8 mouse cellular contexts compared by ENCODE assay signal in genomic region chr4:82934308-82934707, GRCm38 (mm10). TPM values are rescaled to one million over a fixed set of nuclear protein-coding genes. Genes with fewer than 3 reads are reported as not detected.
DNase-seq lines count a peak whose midpoint lies in the region; ATAC-seq and TF ChIP-seq lines count a peak whose summit lies in the region.

No protein-coding gene starts in this region.

- no peak overlapping the region for H3K9ac ChIP-seq in embryonic facial prominence, embryonic 15.5 days
- H3K9ac ChIP-seq in liver, adult 2 months (ENCODE audit: low read depth, low read length), result no peak overlapping the region
- no peak overlapping the region for H3K9ac ChIP-seq in neural tube, embryonic 15.5 days (replicated peaks)

- peak; percentile 81 for ATAC-seq in frontal cortex, adult (ENCODE audit: low TSS enrichment)
- peak; percentile 72; the same call in 1 of the 2 replicates for ATAC-seq in embryonic facial prominence, embryonic 15.5 days (ENCODE audit: insufficient number of reproducible peaks, low FRiP score, low TSS enrichment, low read depth)
- ATAC-seq in neural tube, embryonic 15.5 days (ENCODE audit: low FRiP score), result peak; percentile 97

- DNase-seq in frontal cortex, postnatal 14 days (ENCODE audit: low spot score in 2 of 2), result no peak
- DNase-seq in R1 (ENCODE audit: low read depth, low spot score), result peak; percentile 30
- DNase-seq in heart, postnatal 4 days, result peak; percentile 51
- DNase-seq in liver, adult 2 months (ENCODE audit: extremely low read depth, low read depth, low spot score), result no peak
- DNase-seq in spleen, postnatal 36 days (ENCODE audit: low spot score in 2 of 2), result no peak

- WGBS in embryonic facial prominence, embryonic 15.5 days, result 23% methylated on average over 5 of the region's 5 CpGs
- WGBS in liver, adult 2 months, result 22% methylated on average over 5 of the region's 5 CpGs
- 2% methylated on average over 5 of the region's 5 CpGs for WGBS in neural tube, embryonic 15.5 days

- no peaks in the 10 kb centered on the region for H3K79me2 ChIP-seq in liver, adult 2 months (ENCODE audit: control insufficient read depth, insufficient read depth, low read length)

- peaks cover 2% of the 10 kb centered on the region; the same call in 1 of the 2 replicates for H3K36me3 ChIP-seq in embryonic facial prominence, embryonic 15.5 days
- no peaks in the 10 kb centered on the region for H3K36me3 ChIP-seq in liver, adult 2 months (ENCODE audit: control insufficient read depth, insufficient read depth, low read length)
- no peaks in the 10 kb centered on the region for H3K36me3 ChIP-seq in neural tube, embryonic 15.5 days

- TF ChIP-seq POLR2A in liver, adult 2 months (IDR thresholded peaks at IDR 0.05; ENCODE audit: extremely low read depth, insufficient read depth, low read length), result no peak

- no peaks in the 10 kb centered on the region for H3K9me3 ChIP-seq in embryonic facial prominence, embryonic 15.5 days (replicated peaks)
- no peaks in the 10 kb centered on the region for H3K9me3 ChIP-seq in neural tube, embryonic 15.5 days (replicated peaks)

- H3K4me1 ChIP-seq in embryonic facial prominence, embryonic 15.5 days, result no peaks in the 10 kb centered on the region
- H3K4me1 ChIP-seq in liver, adult 2 months (ENCODE audit: control insufficient read depth, insufficient read depth, low read length), result no peaks in the 10 kb centered on the region
- peaks cover 7% of the 10 kb centered on the region for H3K4me1 ChIP-seq in neural tube, embryonic 15.5 days

- no peaks in the 10 kb centered on the region for H3K27me3 ChIP-seq in embryonic facial prominence, embryonic 15.5 days
- no peaks in the 10 kb centered on the region for H3K27me3 ChIP-seq in liver, adult 2 months (ENCODE audit: control insufficient read depth, insufficient read depth, low read length)
- no peaks in the 10 kb centered on the region for H3K27me3 ChIP-seq in neural tube, embryonic 15.5 days (replicated peaks)

- no peak overlapping the region for H3K27ac ChIP-seq in embryonic facial prominence, embryonic 15.5 days (replicated peaks)
- H3K27ac ChIP-seq in liver, adult 2 months (replicated peaks; ENCODE audit: insufficient read depth, low read depth, low read length), result no peak overlapping the region
- no peak overlapping the region for H3K27ac ChIP-seq in neural tube, embryonic 15.5 days (replicated peaks)

- no peak overlapping the region for H3K4me3 ChIP-seq in embryonic facial prominence, embryonic 15.5 days (replicated peaks)
- H3K4me3 ChIP-seq in liver, adult 2 months (ENCODE audit: insufficient read depth, low read depth, low read length), result no peak overlapping the region
- no peak overlapping the region for H3K4me3 ChIP-seq in neural tube, embryonic 15.5 days (replicated peaks)

- no peak overlapping the region for H3K4me2 ChIP-seq in embryonic facial prominence, embryonic 15.5 days (replicated peaks)
- H3K4me2 ChIP-seq in neural tube, embryonic 15.5 days, result peak overlapping the region; percentile 52

- peak; percentile 48; the same call in 1 of the 2 replicates for TF ChIP-seq CTCF in liver, adult 2 months (IDR thresholded peaks at IDR 0.05; ENCODE audit: low read depth, low read length)

RNA-seq across cellular contexts. Expression of gene Cer1, which starts 49.4 kb away (rescaled TPM):
- 0.27 and 0.68 TPM in 2 replicates for polyA plus RNA-seq in embryonic facial prominence, embryonic 15.5 days (2015; fragmentation: Nextera tagmentation; extraction: Ambion mirVana)
- total RNA-seq in heart, postnatal 4 days (2021), result not detected
- not detected in 2 replicates for total RNA-seq in liver, adult 2 months (2014; rRNA removed)
- not detected in 2 replicates for polyA plus RNA-seq in liver, adult 2 months (2012; rRNA removed)
- 0.09 TPM in 1 of 2 replicates, not detected in the other for polyA plus RNA-seq in neural tube, embryonic 15.5 days (2015; fragmentation: Nextera tagmentation; extraction: Ambion mirVana)

Comparison
In these comparisons a context has a peak if more than half of its experiments do, and no peak if none do; other contexts are left out.
1. DNase-seq: peak in R1 (single experiment) and heart, postnatal 4 days (single experiment); none in frontal cortex, postnatal 14 days (0 of 2), liver, adult 2 months (single experiment) and spleen, postnatal 36 days (0 of 2).
2. Peak in every context shown above with its lines, with median percentiles within 50 percentile points of each other: ATAC-seq.